Mouse (Mus musculus) ES-CJ7 (cell line): ENCODE data around the gene Tekt4.

Experiments
- DNase-seq: peaks from one replicate; pipeline ENCODE4 v3.0.0; 2011; ENCODE audit warnings: low read depth, low spot score

Gene Tekt4

DNA sequence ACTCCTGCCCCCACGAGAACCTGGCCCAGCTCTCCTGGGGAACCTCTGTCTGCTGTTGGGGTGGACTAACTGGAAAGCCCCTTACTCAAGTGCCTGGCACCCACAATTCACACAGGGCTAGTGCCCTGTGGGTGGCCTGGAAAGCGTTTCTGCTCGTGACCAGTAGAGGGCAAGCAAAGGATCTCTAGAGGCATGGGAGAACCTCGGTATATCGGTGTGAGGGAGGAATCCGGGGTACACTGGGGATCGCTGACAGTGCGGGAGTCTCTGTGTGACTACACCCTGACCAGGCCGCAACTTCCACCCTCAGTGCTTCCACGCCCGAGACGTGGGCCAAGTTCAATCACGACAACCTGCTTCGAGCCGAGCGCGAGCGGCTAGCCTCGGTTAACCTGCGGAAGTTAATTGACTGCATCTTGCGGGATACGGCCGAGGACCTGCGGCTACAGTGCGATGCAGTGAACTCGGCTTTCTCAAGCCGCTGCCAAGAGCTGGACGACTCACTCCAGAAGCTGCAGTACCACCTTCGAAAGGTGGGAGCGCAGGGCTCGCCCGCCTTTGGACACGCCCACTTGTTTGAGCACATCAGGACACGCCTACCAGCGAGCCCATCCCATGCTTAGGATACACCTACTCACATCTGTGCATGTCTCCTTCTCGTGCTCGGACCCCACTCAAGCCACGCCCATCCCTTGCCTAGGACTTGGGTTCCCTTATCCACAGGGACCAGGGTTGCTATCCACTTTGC is 20.1 kb downstream of the Tekt4 start:
- peak; percentile 97 for DNase-seq

DNA sequence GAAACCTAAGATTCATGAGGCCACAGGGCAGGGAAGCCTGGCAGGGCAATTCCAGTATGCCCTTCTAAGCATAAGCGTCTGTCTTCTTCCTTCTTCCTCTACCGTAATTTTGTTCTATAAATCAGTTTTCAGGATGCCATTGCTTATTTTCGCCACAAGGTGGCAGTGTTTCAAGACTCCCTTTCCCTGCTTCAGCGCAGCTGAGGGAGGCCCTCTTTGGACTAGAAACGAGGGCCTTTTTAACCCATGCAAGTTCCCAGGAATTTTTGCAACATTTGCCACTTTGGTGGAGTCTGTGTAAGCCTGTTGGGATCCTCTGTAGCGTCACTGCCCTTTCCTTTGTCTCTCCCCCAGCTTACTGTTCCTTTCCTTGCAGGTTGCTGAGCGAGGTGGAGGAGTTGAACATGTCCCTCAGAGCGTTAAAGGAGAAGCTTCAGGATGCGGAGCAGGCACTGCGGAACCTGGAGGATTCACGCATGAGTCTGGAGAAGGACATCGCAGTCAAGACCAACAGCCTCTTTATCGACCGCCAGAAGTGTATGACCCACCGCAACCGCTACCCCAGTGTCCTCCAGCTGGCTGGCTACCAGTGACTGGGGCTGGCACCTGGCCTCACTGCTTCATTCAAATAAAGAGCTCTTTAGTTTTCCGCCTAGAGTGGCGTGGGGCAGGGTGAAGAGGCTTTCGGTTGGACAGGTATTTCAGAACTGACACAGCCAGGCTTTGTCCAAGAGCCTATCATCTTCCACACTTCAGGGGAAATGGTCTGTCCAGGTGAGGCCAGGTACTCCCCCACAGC is 21.7 kb downstream of the Tekt4 start:
- peak; percentile 51 for DNase-seq

DNA sequence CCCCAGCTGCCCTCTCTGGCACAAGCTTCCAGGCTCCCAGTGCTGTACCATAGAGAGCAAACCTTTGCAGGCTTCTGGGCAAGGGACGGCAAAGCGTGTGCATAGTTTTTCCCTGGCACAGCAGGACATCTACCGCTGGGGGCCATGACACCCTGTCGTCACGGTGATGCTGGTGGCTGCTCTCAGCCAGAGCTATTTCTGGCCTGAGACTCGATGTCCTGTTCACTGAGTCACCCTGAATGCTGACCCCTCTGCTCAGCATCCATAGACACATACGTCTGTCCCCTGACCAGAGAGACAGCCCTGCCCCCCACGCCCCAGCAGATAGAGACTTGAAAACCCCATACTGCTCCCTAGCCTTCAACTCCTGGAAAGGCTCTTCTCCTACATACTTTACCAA is 25.7 kb downstream of the Tekt4 start:
- no peak for DNase-seq

- no peak for DNase-seq
Observed at GRCm38 (mm10) chr17:25480820-25481219, 26.4 kb downstream of the Tekt4 start.

DNA sequence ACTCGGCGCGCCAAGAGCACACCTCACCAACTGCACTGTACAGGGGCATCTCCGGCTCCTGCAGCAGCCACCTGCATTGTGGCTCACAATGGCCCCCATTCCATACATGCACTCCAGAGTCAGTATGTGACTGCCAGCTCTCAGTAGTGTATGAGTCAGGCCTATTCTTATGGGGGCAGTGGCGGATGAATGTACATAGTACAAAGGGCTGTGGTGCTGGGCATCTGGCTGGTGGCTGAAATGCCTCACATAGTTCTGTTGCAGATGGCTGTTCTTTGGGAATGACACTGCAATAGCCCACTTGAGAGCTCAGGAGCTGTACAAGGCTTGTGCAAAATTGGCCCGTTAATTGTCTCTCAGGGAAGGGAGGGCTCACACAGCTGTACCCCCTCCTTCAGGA is 27.7 kb downstream of the Tekt4 start:
- DNase-seq: no peak

DNA sequence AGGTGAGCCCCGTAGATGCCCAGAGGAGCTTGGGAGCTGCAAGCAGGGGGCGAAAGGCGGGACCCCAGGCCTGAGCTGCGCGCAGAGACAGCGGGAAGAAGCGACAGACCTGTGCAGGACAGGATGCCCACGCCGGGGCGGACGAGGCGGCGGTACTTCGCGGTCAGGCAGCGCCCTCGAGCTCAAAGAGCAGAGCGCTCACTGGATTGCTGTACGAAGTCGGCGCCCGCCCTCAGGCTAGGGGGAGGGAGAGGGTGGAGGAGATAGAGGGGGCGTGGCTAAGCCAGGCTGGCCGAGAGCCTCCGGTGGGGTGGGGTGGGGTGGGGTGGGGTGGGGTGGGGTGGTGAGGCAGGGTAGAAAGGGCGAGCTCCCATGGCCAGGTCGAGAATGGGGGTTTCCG is 42.6 kb downstream of the Tekt4 start, which contains the start of gene Sstr5:
Sstr5 (minus strand) TSS at position 276 of the 400 bp plus-strand sequence.
- peak; percentile 68 for DNase-seq

- no peak for DNase-seq
Observed at GRCm38 (mm10) chr17:25502599-25502998, 48.2 kb downstream of the Tekt4 start.

DNA sequence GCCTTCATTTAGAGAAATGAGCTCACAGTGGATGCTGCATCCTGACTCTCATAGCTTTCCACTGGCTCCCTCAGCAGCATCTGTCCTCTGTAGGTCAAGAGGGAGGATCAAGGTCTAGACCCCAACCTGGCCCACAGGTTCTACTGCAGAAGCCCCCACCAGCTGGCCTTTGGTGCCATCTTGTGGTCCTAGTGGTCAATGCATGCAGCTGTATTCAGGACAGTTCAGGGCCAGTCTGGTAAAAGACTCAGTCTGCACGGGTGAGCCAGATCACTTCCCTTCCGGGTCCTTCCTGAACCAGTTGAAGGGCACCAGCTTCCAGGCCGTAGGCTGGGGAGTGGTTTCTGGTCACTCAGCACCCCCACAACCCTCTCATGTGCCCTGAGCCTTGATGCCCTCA is 53.4 kb downstream of the Tekt4 start:
- DNase-seq: peak; percentile 72

DNA sequence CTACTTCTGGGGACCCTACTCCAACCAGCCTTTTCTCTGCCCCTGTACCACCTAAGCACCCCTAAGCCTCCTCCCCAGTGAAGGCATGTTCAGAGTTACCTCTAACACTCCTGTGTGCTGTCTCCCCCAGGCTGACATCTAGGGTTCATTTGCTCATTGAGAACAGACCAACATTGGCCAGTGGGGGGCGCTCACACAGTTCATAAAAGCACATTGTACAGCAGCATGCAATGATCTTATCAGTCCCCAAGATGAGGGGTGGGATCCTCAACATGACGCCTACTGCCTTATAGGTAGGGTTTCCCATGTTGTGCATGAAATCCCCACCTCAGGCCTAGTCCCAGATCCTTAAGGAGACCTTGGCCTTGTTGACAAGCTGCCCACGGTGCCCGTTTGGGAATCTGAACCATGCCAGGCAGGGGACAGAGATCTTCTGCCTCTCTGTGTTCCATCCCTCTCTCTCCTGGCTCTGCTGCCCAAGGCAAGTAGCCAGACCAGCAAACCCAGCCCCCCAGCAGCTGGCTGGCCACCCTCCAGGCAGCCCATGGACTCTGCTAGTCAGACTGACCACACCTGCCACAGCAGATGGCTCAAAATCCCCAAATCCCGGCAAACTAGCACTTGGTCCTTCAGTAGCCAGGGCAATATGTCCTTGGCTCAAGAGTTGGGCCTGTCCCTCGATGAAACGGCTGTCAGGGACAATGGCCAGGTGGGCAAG is 54.6 kb downstream of the Tekt4 start:
- peak; percentile 56 for DNase-seq

GRCm38 (mm10) chr17:25510074-25510830 is 55.8 kb downstream of the Tekt4 start:
- DNase-seq: no peak

DNA sequence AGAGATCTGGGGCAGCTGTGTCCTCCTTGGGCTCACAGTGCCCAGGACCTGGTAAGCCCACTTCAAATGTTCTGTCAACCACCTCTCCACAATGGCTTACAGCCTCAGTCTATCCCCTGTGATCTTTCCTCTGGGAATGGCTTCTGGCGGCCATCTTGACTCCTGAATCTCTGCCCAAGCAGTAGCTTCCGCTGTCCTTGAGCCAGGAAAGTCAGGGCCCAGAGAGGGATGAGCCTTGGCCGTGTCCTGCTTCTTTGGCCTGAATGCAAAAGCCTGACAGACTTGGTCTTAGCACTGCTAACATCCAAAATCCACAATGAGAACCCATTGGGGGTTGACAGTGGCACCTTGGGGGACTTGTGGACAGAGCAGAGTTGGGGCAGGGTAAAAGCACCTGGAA is 57.5 kb downstream of the Tekt4 start:
- no peak for DNase-seq

GRCm38 (mm10) chr17:25514055-25514454 is 59.6 kb downstream of the Tekt4 start:
- peak; percentile 21 for DNase-seq

- no peak for DNase-seq
Observed at GRCm38 (mm10) chr17:25516315-25516714, 61.9 kb downstream of the Tekt4 start.

DNA sequence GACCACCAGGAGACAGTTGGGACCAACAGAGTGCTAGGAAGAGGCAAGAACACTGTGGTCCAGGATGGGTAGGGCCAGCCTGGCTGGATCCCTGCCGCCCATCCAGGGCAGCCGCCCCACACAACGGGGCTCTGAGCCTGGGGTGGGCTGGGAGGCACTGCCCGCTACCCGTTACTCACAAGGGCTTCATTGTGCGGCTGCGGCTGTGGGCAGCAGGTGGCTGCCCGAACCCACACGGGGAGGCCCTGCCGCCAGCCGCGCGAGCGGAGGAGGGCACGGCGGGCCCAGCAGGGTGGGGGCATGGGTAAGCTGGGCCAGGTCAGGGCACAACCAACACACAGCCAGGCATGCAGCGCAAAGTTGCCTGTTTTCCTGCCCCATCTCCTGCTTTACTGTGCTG is 63.7 kb downstream of the Tekt4 start:
- no peak for DNase-seq

GRCm38 (mm10) chr17:25519511-25519910 is 65.1 kb downstream of the Tekt4 start:
- DNase-seq: no peak

DNA sequence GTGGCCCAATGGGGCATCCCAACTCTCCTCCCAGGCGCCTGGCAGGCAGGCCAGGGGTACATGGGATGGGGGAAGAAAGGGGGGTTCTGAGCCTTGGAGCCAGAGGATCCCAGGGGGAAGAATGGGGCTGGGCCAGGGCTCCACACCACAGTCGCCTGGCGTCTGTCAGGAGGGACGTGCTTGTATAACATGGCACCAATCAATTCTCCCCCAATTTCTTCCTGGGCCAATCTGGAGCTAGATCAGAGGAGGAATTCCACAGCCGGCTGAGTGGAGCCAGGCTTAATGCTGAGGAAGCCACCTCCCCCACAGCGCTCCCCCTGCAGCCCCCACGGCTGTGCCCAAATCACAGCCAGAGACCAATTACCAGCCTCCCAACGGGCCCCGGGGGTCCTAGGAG is 66.1 kb downstream of the Tekt4 start:
- no peak for DNase-seq

- DNase-seq: no peak
Observed at GRCm38 (mm10) chr17:25522080-25522479, 67.7 kb downstream of the Tekt4 start.
